Mouse (Mus musculus) lung, postnatal 0 days (tissue): ENCODE results near the gene Gm3532. TPM values are rescaled to one million over a fixed set of nuclear protein-coding genes. Genes with fewer than 3 reads are reported as not detected.
"Not testable (repeated sequence)": the region's sequence is repeated elsewhere in the genome, so short reads cannot be mapped to it uniquely, and the experiment has no call there.

ENCODE experiments used
- ATAC-seq: fragments of 200-750 bp; cut with Nextera tagmentation; 2 replicates; pipeline ENCODE4 v1.8.0; 2017; ENCODE audit warnings: moderate library complexity
- DNase-seq: peaks from one replicate; pipeline ENCODE4 v3.0.0-alpha.2; 2016; ENCODE audit warnings: low spot score
- H3K27ac ChIP-seq: fragments of 300-500 bp; sonication (generic); 2 replicates; pipeline ENCODE4 v1.5.1; 2014; ENCODE audit warnings: antibody characterized with exemption, mild to moderate bottlenecking, low read length, mixed read lengths
- H3K27me3 ChIP-seq: fragments of 300-500 bp; sonication (generic); replicated peaks from 2 replicates; pipeline ENCODE4 v1.6.1; 2014; ENCODE audit warnings: low read length, mixed read lengths; ENCODE audit not compliant: insufficient read depth
- H3K36me3 ChIP-seq: fragments of 300-500 bp; sonication (generic); 2 replicates; pipeline ENCODE4 v1.6.1; 2014; ENCODE audit warnings: low read length, mixed read lengths; ENCODE audit not compliant: insufficient read depth
- H3K4me1 ChIP-seq: fragments of 300-500 bp; sonication (generic); 2 replicates; pipeline ENCODE4 v1.6.1; 2014; ENCODE audit warnings: antibody characterized with exemption, low read depth, low read length, mixed read lengths; ENCODE audit not compliant: insufficient read depth
- H3K4me2 ChIP-seq: fragments of 300-500 bp; sonication (generic); replicated peaks from 2 replicates; pipeline ENCODE4 v1.6.1; 2014; ENCODE audit warnings: low read depth, mild to moderate bottlenecking, low read length, moderate library complexity, mixed read lengths
- H3K4me3 ChIP-seq: fragments of 300-500 bp; sonication (generic); 2 replicates; pipeline ENCODE4 v1.5.1; 2014; ENCODE audit warnings: low read depth, low read length
- H3K9ac ChIP-seq: fragments of 300-500 bp; sonication (generic); replicated peaks from 2 replicates; pipeline ENCODE4 v1.6.1; 2014; ENCODE audit warnings: low read depth, mild to moderate bottlenecking
- H3K9me3 ChIP-seq: fragments of 300-500 bp; sonication (generic); 2 replicates; pipeline ENCODE4 v1.6.1; 2016; ENCODE audit warnings: low read length, mixed read lengths
- WGBS: fragments of 180-500 bp; shearing (Covaris S2); extraction: QIAGEN DNeasy Blood & Tissue Kit; methylation state at CpG from one replicate; pipeline ENCODE4 v1.1.7; 2014; 5-methylcytosine and 5-hydroxymethylcytosine counted together
- polyA plus RNA-seq: library from polyadenylated mRNA; unstranded; fragments of >200 nt; fragmentation: Nextera tagmentation; extraction: Ambion mirVana; gene quantifications from 2 replicates; pipeline ENCODE4 v1.2.1, GENCODE M21; 2015

The Gm3532 gene
- not detected in 2 replicates for polyA plus RNA-seq

DNA sequence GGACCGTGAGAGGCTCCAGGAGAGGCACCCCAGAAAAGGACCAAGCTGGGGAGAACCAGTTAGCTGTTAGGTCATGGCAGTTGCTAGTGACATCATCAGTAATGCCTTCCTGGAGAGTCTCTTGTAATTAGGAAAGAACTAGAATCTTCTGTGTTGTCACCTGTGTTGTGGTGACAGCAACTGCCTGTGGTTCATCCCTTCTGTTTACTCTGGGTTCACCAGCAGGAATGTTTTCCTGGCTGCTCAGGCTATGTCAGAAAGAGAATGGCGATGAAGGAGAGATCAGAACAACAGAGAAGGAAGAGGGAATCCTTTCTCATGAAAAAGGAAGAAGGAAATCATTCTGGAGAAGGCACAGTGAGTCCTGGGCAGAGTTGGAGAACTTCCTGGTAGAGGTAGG is at the start of gene Gm3532:
Gene Gm3532, plus strand, starts transcription at position 301 of the 400 bp plus-strand sequence.
- no CpG with 5 or more reads among the region's 2 CpGs for WGBS
- H3K4me3 ChIP-seq, H3K9me3 ChIP-seq, H3K27ac ChIP-seq, H3K4me1 ChIP-seq, H3K36me3 ChIP-seq, H3K9ac ChIP-seq, H3K4me2 ChIP-seq, H3K27me3 ChIP-seq, DNase-seq, ATAC-seq: not testable (repeated sequence)

GRCm38 (mm10) chr14:5501374-5501773 is 36.9 kb upstream of the Gm3532 start, which contains the start of gene Gm3488:
TSS of gene Gm3488 (plus strand) at chr14:5501674.
- DNase-seq, H3K4me2 ChIP-seq, H3K4me3 ChIP-seq, H3K27me3 ChIP-seq, H3K9me3 ChIP-seq, H3K27ac ChIP-seq, H3K9ac ChIP-seq, H3K4me1 ChIP-seq, ATAC-seq, H3K36me3 ChIP-seq: not testable (repeated sequence)
- no CpG with 5 or more reads among the region's 35 CpGs for WGBS

Other genes with a start within 250 kb of the Gm3532 start
- not detected in 2 replicates for gene Gm3542, start 203.6 kb upstream of the Gm3532 start, polyA plus RNA-seq
- gene Gm3500, start 149.4 kb upstream of the Gm3532 start, polyA plus RNA-seq, result 0.29 TPM in 1 of 2 replicates, not detected in the other
- 0.14 TPM in 1 of 2 replicates, not detected in the other for gene Gm3194, start 83.0 kb upstream of the Gm3532 start, polyA plus RNA-seq
- gene Gm8246, start 60.7 kb upstream of the Gm3532 start, polyA plus RNA-seq, result not detected in 2 replicates
- gene Gm3187, start 54.3 kb upstream of the Gm3532 start, polyA plus RNA-seq, result not detected in 2 replicates
- 0.32 and 0.98 TPM in 2 replicates for gene Gm3488, start 36.8 kb upstream of the Gm3532 start, polyA plus RNA-seq
- gene Gm8265, start 94.5 kb downstream of the Gm3532 start, polyA plus RNA-seq, result not detected in 2 replicates
- gene Gm9603, start 149.0 kb downstream of the Gm3532 start, polyA plus RNA-seq, result not detected in 2 replicates
- gene Gm3373, start 203.1 kb downstream of the Gm3532 start, polyA plus RNA-seq, result 0.16 TPM in 1 of 2 replicates, not detected in the other